In the genomic region with DNA sequence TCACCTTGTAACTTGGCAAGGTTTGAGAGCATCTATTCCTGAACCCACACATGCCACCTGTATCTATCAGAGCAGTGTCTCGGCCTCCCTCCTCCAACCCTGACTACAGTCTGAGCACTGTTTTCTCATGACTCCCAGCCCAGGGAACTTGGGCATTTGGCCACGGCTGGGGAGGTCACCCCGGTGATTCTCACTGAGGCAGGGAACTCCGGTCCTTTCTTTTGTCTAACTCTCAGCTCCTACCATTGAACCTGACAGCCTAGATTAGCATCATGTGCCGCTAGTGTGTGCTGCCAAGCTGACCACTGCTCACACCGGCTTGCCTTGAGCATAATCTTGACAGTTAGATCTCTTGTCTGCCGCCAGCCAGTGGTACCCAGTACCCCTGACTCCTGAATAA, we compare ENCODE assay signal across 11 mouse cellular contexts.
A peak's percentile ranks its signal among the peaks of the same experiment; 100 is the strongest.
DNase-seq lines count a peak whose midpoint lies in the region; ATAC-seq lines count a peak whose summit lies in the region.
"Had no signal": no experiment of that assay in that cellular context is flagged by ENCODE, and none has a peak within 500 bp of the region (broad histone marks: within the 10 kb centered on the region; RNA-seq: fewer than 3 reads in every experiment).

No protein-coding gene starts in this region.

- H3K9me3 ChIP-seq in embryonic facial prominence, embryonic 10.5 days = no peaks in the 10 kb centered on the region
- no peaks in the 10 kb centered on the region for H3K9me3 ChIP-seq in forebrain, embryonic 11.5 days (ENCODE audit: control insufficient read depth, low read length)
- no peaks in the 10 kb centered on the region for H3K9me3 ChIP-seq in hindbrain, embryonic 16.5 days (ENCODE audit: control insufficient read depth, low read length)
- no peaks in the 10 kb centered on the region for H3K9me3 ChIP-seq in neural tube, embryonic 13.5 days
- H3K9me3 ChIP-seq: heart, embryonic 15.5 days had no signal

- H3K4me2 ChIP-seq in forebrain, embryonic 11.5 days (ENCODE audit: low read depth, low read length, severe bottlenecking) = peak overlapping the region; percentile 43; the same call in 1 of the 2 replicates
- H3K4me2 ChIP-seq in hindbrain, embryonic 16.5 days (ENCODE audit: low read length) = peak overlapping the region; percentile 29
- H3K4me2 ChIP-seq in neural tube, embryonic 13.5 days = peak overlapping the region; percentile 41
- H3K4me2 ChIP-seq: heart, embryonic 15.5 days had no signal

- no peak for ATAC-seq in forebrain, embryonic 11.5 days (replicated peaks; ENCODE audit: low FRiP score)
- ATAC-seq in hindbrain, embryonic 16.5 days = peak; percentile 26
- ATAC-seq in neural tube, embryonic 13.5 days (ENCODE audit: low read depth) = no peak
- ATAC-seq: intestine, postnatal 0 days had no signal

- peaks cover 88% of the 10 kb centered on the region for H3K4me1 ChIP-seq in embryonic facial prominence, embryonic 10.5 days
- peaks cover 59% of the 10 kb centered on the region for H3K4me1 ChIP-seq in forebrain, embryonic 11.5 days (replicated peaks; ENCODE audit: control insufficient read depth, insufficient read depth, low read length)
- peaks cover 51% of the 10 kb centered on the region for H3K4me1 ChIP-seq in hindbrain, embryonic 16.5 days (ENCODE audit: control insufficient read depth, insufficient read depth, low read depth, low read length)
- peaks cover 96% of the 10 kb centered on the region for H3K4me1 ChIP-seq in neural tube, embryonic 13.5 days (replicated peaks)

- no peaks in the 10 kb centered on the region for H3K27me3 ChIP-seq in embryonic facial prominence, embryonic 10.5 days (replicated peaks; ENCODE audit: low read depth, poor library complexity, severe bottlenecking)
- no peaks in the 10 kb centered on the region for H3K27me3 ChIP-seq in forebrain, embryonic 11.5 days (ENCODE audit: control insufficient read depth, insufficient read depth, low read length)
- H3K27me3 ChIP-seq in hindbrain, embryonic 16.5 days (replicated peaks; ENCODE audit: control insufficient read depth, insufficient read depth, low read length) = no peaks in the 10 kb centered on the region
- no peaks in the 10 kb centered on the region for H3K27me3 ChIP-seq in neural tube, embryonic 13.5 days
- H3K27me3 ChIP-seq: heart, embryonic 15.5 days had no signal

- peak overlapping the region; percentile 14; the same call in 1 of the 2 replicates for H3K4me3 ChIP-seq in embryonic facial prominence, embryonic 10.5 days
- peak overlapping the region; percentile 7; the same call in 1 of the 2 replicates for H3K4me3 ChIP-seq in forebrain, embryonic 11.5 days (ENCODE audit: low read depth, low read length)
- no peak overlapping the region for H3K4me3 ChIP-seq in hindbrain, embryonic 16.5 days (ENCODE audit: low read length)
- H3K4me3 ChIP-seq in neural tube, embryonic 13.5 days = no peak overlapping the region
- H3K4me3 ChIP-seq: heart, embryonic 15.5 days had no signal

- H3K36me3 ChIP-seq in embryonic facial prominence, embryonic 10.5 days (replicated peaks) = peaks cover 21% of the 10 kb centered on the region
- no peaks in the 10 kb centered on the region for H3K36me3 ChIP-seq in forebrain, embryonic 11.5 days (ENCODE audit: control insufficient read depth, insufficient read depth, low read length)
- no peaks in the 10 kb centered on the region for H3K36me3 ChIP-seq in hindbrain, embryonic 16.5 days (ENCODE audit: control insufficient read depth, insufficient read depth, low read length)
- H3K36me3 ChIP-seq in neural tube, embryonic 13.5 days = no peaks in the 10 kb centered on the region
- H3K36me3 ChIP-seq: G1E; heart, embryonic 15.5 days had no signal

- DNase-seq in embryonic facial prominence, embryonic 10.5 days (ENCODE audit: low spot score) = no peak
- no peak for DNase-seq in forebrain, embryonic 11.5 days (ENCODE audit: low spot score)
- DNase-seq in kidney, adult 9 months = no peak
- DNase-seq in spleen, postnatal 36 days (ENCODE audit: low spot score in 2 of 2) = no peak
- DNase-seq in kidney, postnatal 14 days = no peak

- H3K27ac ChIP-seq in embryonic facial prominence, embryonic 10.5 days (replicated peaks) = peak overlapping the region; percentile 68
- H3K27ac ChIP-seq in forebrain, embryonic 11.5 days (ENCODE audit: low read depth, low read length) = peak overlapping the region; percentile 91
- H3K27ac ChIP-seq in hindbrain, embryonic 16.5 days (ENCODE audit: low read depth, low read length) = peak overlapping the region; percentile 82
- H3K27ac ChIP-seq in neural tube, embryonic 13.5 days (replicated peaks) = peak overlapping the region; percentile 89
- H3K27ac ChIP-seq: heart, embryonic 15.5 days; stomach, postnatal 0 days had no signal

- H3K9ac ChIP-seq in forebrain, embryonic 11.5 days (ENCODE audit: low read length) = peak overlapping the region; percentile 51
- H3K9ac ChIP-seq in hindbrain, embryonic 16.5 days (ENCODE audit: low read depth, low read length) = no peak overlapping the region
- no peak overlapping the region for H3K9ac ChIP-seq in neural tube, embryonic 13.5 days
- H3K9ac ChIP-seq: heart, embryonic 15.5 days had no signal

- WGBS in embryonic facial prominence, embryonic 10.5 days = 52% methylated on average over 7 of the region's 7 CpGs
- WGBS in forebrain, embryonic 11.5 days = 28% methylated on average over 7 of the region's 7 CpGs
- 22% methylated on average over 7 of the region's 7 CpGs for WGBS in hindbrain, embryonic 16.5 days
- WGBS in neural tube, embryonic 13.5 days = 28% methylated on average over 7 of the region's 7 CpGs

Comparison
In these comparisons a context has a peak if more than half of its experiments do, and no peak if none do; other contexts are left out.
1. H3K4me3 ChIP-seq: peak in embryonic facial prominence, embryonic 10.5 days (single experiment) and forebrain, embryonic 11.5 days (single experiment); none in hindbrain, embryonic 16.5 days (single experiment) and neural tube, embryonic 13.5 days (single experiment).
2. Peak in every context shown above with its lines, with median percentiles within 50 percentile points of each other: H3K27ac ChIP-seq and H3K4me2 ChIP-seq.